Mouse (Mus musculus): ENCODE measurements around the gene Gm45618. TPM values are rescaled to one million over a fixed set of nuclear protein-coding genes. Genes with fewer than 3 reads are reported as not detected.
"Not testable (repeated sequence)": the region's sequence is repeated elsewhere in the genome, so short reads cannot be mapped to it uniquely, and the experiment has no call there.

Gene Gm45618
- not detected for polyA plus RNA-seq (2017; shearing (Covaris generic))

DNA sequence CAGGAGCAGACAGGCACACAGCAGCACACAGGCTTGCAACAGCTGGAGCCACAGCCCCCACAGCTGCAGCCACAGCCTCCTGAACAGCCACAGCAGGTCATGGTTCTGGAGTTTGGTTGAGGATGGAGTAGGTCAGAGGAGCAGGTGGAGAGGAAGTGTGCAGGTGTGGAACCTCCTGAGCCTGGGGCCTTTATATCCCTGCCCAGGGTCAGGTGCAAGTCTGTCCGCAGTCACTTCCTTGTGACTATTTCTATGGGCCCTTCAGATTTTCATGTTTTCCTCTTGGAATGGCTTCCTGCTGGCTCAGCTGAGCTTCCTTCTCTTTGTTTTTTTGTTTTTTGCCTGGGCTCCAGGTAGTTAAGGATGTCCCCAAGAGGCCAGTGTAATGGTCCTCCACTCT, at the start of gene Gm45618:
Gene Gm45618, minus strand, starts transcription at position 101 of the 400 bp plus-strand sequence.
- not testable (repeated sequence) for ATAC-seq

DNA sequence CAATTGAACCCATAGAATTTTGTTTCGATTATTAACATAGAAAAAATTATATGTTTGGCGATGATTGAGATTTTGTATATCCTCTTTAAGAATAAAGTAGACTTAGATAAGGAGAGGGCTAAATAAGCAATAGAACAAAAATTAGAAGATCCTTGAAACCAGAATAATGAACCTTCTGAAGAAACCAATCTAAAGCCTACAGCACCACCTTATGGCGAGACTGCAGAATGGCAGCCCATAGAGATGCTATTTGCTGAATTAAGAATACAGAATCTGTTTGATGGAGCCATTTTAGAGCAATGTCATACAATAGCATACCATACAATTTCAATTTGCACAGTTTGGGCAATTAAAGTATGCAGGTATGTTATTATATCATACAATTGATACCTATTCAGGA, 49.3 kb upstream of the Gm45618 start:
- no peak for ATAC-seq

DNA sequence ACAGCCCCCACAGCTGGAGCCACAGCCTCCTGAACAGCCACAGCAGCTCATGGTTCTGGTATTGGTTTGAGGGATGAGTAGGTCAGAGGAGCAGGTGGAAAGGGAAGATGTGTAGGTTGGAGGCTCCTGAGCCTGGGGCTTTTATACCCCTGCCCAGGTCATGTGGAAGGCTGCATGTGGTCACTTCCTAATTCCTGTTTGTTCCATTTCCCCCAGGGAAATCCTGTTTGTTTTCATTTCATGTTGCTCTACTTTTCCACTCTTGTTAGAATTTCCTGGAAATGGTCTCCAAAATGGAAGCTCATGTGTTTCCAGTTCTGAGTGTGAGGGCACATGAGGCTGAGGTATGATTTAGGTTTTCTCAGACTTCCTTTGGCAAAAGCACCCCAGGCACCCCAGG, 45.1 kb upstream of the Gm45618 start, which contains the start of gene Gm4553:
Gene Gm4553, minus strand, starts transcription at position 101 of the 400 bp plus-strand sequence.
- not testable (repeated sequence) for ATAC-seq

DNA sequence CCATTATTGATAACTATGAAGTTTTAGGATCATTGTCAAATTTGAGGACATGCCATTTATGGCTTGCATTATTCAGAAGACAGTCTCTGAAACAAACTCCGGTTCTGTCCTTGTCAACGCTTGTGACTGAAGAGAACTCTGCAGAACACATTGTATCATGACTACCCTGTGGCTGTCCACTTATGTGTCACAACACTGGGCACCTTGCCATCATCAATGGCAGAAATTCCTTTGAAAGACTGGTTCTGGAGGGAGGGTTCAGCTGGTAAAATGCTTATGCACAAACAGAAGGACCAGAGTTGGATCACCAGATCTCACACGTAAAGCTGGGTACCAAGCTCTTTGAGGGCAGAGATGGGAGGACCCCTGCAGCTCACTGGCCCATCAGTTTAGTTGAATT, 38.8 kb upstream of the Gm45618 start:
- ATAC-seq, result no peak

DNA sequence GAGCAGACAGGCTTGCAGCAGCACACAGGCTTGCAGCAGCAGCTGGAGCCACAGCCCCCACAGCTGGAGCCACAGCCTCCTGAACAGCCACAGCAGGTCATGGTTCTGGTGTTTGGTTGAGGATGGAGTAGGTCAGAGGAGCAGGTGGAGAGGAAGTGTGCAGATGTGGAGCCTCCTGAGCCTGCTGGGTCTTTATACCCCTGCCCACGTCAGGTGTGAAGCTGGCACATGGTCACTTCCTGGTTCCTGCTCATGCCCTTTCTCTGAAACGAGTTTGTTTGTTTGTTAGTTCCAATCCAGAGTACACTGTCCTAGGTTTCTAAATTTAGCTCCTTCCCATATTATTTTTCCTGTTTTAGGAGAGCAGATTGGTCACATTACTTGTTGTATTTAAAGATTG, 36.5 kb upstream of the Gm45618 start, which contains the start of gene Gm29735:
Gene Gm29735, minus strand, starts transcription at position 101 of the 400 bp plus-strand sequence.
- ATAC-seq, result not testable (repeated sequence)

DNA sequence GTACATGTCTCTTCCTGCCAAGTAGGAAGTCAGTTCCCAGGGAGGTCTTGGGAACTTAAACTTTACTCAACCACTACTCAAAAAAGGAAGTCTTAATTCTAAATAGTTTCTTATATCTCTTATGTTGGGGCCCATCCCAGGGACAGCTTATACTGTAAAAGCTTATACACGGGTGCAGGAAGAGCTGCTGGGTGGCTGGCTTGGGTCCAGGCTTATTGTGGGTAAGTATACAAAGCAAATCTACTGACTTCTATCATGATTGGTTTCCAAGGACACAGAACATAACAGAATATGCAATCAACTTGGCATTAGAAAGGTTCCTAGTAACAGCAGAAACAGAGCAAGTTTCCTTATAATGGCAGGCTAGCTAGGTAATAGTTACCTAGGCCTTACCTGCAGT, 34.8 kb upstream of the Gm45618 start:
- ATAC-seq, result no peak

DNA sequence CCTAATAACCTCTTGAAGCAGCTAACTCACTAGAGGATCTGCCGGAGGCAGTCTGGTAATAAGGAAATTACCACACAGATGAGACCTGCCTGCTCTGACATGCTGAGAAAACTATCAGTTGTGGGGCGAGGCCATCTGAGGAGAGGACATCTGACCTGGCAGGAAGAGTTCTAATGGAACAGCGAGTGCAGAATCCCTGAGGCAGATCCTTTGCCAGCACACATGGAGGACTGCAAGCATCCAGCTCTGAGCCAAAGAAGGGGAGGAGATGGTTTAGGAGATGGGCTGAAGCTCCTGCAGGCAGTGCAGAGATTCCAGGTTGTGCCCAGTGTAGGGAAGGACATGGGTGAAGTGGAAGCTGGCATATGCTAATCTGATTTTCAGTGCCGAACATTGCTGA, 31.7 kb upstream of the Gm45618 start:
- ATAC-seq, result no peak

DNA sequence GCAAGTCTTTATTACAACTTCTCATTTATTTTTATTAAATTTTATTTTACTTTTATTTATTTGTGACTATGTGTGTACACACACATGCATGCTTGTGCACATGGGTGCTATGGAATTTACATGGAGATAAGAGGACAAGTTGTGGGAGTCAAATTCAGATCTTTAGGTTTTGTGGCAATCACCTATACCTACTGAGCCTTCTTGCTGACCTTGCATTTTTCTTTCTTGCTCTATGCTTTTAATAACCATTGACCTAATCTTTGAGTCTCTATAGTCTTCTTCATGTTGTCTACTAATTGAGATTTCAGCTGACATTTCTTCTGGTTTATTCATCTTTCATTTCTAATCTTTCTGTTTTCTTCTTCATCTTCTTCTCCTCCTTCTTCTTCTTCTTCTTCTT, 28.1 kb upstream of the Gm45618 start:
- ATAC-seq, result no peak

DNA sequence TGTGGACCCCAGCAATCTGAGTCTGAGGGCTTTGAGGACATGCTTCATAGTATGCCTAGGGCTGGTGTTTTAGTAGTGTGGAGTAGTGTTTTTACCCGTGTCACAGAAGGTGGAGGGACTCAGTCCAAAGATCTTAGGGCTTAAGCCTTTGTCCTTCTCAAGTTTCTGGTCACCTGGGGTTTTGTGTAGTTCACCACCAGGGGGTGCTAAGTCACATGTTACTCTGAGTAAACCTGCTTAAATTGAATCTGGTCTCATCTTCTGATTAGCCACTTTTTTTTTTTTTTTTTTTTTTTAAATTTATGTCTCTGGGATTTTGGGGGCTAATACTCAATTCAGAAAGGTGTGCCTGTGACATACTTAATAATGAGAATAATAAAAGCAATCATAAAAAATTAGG, 25.5 kb upstream of the Gm45618 start:
- no peak for ATAC-seq

DNA sequence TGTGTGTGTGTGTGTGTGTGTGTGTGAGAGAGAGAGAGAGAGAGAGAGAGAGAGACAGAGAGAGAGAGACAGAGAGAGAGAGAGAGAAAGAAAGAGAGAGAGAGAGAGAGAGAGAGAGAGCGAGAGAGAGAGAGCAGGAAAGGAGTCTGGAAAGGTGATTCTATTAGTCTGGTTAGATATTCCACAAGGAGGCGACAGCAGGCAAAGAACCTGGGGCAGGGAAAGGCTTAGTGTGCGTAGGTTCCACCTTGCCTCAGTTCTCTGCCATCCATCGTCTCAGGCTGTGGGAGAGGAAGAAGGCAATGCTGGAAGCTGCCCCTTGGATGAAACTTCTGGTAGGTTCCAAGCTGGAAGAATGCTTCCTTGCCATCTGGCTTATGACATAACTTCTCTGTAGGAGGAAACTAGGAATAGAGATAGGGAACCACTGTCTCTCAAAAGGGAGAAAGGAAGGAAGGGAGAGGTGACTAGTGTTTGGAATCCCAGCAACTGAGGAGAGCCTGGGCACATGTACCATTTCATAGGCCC, 24.9 kb upstream of the Gm45618 start:
- no peak for ATAC-seq

DNA sequence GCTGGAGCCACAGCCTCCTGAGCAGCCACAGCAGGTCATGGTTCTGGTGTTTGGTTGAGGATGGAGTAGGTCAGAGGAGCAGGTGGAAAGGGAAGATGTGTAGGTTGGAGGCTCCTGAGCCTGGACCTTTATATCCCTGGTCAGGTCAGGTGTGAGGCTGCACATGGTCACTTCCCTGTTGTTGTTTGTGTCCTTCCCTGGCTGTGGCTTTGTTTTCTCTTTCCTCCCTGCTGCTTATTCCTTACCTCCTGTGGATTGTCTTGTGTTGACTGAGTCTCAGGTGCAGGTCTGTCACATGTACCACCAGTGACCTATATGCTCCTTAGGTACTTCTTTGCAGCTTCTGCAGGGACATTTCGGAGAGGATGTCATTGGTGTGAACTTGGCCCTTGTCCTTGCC, 24.0 kb upstream of the Gm45618 start, which contains the start of gene Gm45337:
Gene Gm45337, minus strand, starts transcription at position 101 of the 400 bp plus-strand sequence.
- no peak for ATAC-seq

DNA sequence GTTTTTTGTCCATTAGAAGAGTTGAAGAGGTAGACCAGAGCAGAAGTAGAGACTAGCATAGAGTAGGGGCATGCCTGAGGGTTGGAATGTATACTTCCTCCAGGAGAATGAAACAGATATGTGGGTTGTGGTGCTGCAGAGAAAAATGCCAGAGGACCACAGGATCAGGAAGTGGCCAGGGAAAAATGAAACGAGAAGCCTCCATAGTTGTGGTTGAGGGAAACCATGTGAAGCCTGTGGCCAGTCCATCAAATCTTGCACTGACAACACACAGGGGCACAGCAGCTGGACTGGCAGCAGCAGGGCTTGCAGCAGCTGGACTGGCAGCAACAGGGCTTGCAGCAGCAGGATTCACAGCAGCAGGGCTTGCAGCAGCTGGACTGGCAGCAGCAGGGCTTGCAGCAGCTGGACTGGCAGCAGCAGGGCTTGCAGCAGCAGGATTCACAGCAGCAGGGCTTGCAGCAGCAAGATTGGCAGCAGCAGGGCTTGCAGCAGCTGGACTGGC, 23.0 kb upstream of the Gm45618 start:
- not testable (repeated sequence) for ATAC-seq

DNA sequence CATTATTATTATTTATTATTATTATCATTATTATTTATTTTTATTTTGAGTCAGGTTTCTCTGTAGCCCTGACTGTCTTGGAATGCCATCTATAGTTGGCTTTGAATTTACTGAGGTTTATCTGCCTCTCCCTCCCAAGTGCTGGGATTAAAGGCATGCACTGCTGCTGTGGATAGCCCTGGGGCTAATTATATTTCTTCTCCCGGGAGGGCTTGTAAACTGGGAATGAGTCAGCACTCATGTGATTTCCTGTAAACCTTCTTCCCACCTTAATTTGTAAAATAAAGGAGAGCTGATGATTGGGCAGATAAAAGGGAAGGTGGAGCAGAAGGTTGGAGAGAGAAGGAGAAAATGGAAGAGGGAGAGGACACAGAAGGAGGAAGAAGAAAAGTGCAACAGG, 20.2 kb upstream of the Gm45618 start:
- ATAC-seq, result no peak

DNA sequence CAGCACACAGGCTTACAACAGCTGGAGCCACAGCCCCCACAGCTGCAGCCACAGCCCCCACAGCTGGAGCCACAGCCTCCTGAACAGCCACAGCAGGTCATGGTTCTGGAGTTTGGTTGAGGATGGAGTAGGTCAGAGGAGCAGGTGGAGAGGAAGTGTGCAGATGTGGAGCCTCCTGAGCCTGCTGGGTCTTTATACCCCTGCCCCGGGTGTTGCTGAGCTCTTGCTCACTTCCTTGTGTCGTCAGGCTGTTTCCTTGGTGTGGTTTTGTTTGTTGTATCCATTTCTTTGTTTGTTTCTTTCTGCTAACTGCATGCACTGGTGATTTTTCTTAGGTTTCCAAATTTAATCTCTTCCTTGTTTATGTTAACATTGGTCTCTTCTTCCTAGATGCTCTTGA, 15.4 kb upstream of the Gm45618 start, which contains the start of gene Gm39115:
Gene Gm39115, minus strand, starts transcription at position 101 of the 400 bp plus-strand sequence.
- not testable (repeated sequence) for ATAC-seq

DNA sequence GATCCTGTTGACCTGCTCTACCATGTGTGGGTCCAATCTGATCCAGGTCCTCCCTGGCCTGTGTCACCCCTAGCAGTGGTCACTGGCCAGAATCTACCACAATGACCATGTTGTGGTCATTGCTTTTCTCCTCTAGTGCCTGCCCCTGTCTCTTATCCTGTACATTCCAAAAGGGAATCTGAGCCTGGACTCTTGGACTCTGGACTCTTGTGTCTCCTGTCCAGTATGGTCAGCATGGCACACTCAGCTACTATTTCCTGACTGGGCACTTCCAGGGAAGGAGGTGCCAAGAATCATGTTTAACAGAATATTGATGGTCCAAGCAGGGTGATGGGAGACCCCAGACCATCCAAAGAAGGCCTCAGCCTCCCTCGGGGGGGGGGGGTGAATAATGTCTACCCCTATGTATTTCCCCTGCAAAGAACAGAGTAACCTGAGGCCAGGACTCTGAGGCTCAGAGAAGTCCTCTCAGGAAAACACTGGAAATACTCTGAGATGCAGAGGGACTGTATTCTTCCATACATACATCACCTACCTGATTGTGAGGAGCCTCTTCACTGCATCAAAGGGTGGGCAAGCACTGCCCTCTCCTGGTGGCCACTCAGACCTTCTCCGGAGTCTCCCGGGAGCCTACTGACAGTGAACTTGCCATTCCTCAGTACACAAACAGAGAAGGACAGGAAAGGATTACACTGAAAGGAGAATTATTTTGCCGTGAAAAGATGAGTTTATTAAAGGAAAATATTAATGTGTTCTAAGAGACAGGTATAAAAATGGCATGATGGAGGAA, 13.9 kb upstream of the Gm45618 start:
- no peak for ATAC-seq

DNA sequence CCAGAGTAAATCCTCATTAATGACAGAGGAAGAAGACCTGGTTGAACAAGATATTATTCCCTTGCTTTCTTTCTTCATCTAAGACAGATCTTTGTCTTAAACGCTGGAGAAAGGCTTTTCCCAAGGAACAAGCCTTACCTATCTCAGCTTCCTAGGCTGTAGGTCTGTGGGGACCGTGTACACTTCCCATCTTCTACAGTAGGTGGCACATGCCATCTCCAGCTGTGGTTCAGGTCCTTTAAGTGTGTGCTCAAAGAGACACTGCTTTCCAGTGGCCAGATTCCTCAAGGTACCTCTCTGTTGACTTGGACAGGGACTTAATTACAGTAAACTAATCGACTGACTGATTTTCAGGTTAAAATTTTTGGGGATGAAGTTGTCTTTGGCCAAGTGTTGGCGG, 8.3 kb upstream of the Gm45618 start:
- no peak for ATAC-seq

DNA sequence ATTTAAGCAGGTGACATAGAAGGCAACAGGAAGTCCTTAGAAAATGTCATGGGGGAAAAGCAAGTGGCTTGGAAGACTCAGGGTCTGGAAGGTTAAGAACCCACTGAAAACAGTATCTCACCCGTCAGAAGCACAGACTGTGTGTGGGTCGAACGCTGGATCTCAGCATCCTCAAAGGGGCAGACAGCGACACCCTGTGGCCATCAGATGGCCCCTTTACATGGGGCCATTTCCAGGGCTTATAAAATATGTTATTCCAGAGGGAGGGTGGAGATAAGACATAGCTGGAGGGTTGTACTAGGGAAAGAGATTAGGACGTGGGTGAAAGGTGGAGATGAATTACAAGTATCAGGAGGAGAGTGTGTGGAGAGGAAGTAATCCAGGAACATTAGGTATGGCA, 897 bp downstream of the Gm45618 start:
- no peak for ATAC-seq

DNA sequence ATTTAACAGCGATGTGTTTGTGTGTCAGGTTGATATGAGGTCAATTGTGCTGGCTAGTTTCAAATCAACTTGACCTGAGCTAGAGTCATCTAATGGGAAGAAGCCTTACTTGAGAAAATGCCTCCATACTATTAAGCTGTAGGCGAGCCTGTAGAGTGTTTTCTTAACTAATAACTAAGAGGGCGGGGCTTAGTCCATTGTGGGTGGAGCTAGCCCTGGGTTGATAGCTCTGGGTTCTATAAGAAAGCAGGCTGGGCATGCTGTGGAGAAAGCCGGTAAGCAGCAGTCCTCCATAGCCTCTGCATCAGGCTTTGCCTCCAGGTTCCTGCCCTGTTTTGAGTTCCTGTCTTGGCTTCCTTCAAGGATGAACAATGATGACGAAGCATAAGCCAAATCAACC, 15.8 kb downstream of the Gm45618 start:
- no peak for ATAC-seq

DNA sequence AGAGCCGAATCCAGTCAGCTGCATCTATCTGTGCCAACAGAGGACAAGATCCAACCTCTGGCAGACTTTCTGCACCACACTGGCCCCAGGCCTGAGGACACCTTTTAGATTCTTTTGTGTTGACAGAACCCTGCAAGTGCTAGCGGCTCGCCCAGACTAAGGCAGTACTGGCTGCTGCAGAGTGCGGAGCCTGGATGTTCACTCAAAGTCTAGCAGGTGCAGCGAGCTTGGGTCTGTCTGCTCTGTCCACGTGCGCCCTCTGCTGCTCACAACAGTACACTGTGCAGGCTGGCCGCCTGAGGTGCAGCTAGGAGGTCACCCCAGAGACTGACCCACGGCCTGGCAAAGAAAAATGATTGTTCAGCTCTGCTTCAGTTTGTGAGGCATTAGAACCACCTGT, 22.8 kb downstream of the Gm45618 start:
- ATAC-seq, result peak; percentile 38

DNA sequence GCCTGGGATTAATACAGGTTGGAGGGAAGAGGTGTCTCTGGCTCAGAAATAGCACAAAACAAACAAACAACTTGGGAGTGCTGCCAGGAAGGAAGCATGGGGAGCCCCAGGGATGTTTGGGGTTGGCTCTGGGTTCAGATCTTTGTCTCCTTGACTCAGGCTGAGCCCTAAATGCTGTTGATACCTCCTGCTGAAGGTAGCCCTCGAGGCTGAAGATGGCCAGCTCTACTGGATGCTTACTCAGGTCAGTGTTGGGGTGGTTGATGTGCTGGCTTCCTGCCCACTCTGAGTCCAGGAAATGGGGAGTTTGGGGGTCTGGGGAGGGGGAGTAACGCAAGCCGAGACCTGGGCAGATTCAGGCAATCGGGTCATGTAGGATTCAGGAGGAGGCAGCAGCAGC, 23.8 kb downstream of the Gm45618 start:
- no peak for ATAC-seq

DNA sequence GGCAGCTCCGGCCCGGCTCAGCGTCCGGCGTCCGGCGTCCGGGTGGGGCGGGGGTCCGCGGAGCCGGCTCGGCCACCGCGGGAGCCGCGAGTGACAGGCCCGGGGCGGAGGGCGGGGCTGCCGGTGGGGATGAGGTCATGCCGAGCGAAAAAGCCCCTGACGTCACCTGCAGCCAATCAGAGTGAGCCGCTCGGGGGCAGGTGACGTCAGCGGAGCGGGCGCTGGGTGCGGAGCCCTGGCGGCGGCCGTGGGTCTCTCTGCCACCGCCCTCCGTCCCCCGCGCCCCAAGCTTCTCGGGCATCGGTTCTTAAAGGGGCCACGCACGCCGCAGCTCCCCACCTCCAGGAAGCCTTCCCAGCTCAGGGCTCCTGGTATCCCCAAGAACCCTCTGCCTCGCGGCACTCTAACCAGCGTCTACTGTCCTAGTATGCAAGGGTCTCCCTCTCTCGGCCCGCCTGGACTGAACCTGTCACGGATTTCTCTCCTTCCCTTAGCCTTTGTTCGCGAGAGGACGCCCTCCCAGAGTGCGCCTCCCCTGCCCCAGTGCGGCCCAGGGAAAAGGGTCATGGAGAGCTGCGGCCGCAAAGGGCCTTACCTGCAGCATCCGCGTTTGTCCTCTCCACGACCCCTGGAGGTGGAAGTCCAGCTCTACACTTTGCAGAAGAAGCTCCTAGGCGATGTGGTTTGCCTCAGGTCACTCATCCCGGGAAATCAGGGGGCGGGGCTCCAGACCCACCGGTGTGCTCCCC, 25.2 kb downstream of the Gm45618 start, which contains the start of gene Dusp8:
Gene Dusp8, minus strand, starts transcription at position 661 of the 749 bp plus-strand sequence.
- ATAC-seq, result peak; percentile 92

DNA sequence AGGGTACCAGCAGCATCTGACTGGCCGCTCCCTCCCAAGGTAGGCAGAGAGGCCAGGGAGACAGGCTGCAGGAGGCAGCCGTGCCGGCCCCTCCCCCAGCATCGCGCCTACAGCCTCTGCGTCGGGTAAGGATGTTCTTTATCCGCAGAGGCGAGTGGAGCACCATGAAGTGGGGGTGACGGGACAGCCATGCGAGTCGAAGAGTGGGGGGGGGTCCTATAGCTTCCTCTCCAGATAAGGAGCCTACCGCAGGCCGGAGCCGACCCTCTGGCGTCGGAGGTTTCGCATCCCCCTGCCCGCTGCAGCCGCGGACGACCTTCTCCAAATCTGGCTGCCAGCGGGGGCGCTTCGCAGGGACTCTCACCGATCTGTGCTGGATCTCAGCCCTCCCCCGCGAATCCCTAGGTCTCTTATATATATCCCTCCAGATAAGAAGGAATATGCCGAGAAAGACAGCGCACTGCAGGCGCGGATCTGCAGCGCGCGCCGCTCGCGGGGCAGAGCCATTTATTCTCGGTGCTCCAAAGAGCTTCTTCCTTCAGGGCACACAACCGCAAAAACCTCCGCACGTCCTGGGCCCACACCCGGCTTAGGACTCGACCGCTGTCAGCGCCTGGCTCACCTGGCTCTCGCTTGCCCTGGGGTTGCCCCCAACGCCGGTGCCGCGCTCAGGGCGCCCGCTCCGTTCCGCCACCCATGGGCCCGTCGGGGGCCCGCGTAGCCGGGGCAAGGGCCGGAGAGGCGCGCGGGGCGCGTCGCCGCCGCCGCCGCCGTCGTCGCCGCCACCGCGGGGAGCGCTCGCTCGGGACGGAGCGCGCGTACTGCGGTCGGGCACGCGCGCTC, 26.0 kb downstream of the Gm45618 start:
- peak; percentile 4 for ATAC-seq

Data from activated CD4-positive, CD25-positive, alpha-beta regulatory T cell, adult 4 months (primary cell).